Mouse (Mus musculus) stomach, postnatal 0 days (tissue): ENCODE measurements at regions not wholly inside any gene's neighbourhood (a gene's known extent, or its start where the extent isn't known, plus 50 kb on each side); places are given as distances from the start of the nearest gene placed in this dataset.

Source experiments
- CTCF ChIP-seq: IDR thresholded peaks from 2 replicates; pipeline ENCODE4 v1.5.1; 2016; ENCODE audit warnings: antibody characterized with exemption, low read depth, mild to moderate bottlenecking, moderate library complexity
- EP300 ChIP-seq: optimal IDR thresholded peaks from 2 replicates; pipeline ENCODE3; 2016; ENCODE audit warnings: antibody characterized with exemption

DNA sequence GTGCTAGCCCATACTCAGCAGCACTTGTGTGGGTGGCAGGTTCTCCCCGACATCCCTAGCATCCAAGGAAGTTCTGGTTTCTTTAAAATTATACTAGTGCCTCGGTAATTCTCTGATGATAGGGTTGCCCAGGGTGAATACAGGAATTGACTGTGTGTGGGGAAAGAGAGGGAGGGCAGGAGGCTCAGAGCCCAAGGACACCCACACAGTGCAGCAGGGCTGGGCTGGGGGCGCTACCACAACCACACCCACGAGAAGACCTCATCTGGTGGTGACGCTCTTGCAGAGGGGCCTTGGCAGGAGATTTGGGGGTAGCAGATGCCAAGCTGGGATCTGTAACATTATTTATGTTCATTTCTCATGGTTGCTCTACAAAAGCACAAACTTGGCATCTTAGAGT lies 125.7 kb downstream of the Dicer1 start:
- no peak for TF ChIP-seq CTCF
- TF ChIP-seq EP300 = no peak
